Mouse (Mus musculus) stomach, postnatal 0 days (tissue): ENCODE data around the gene Ccdc60. TPM values are rescaled to one million over a fixed set of nuclear protein-coding genes. Genes with fewer than 3 reads are reported as not detected.
A peak's percentile ranks its signal among the peaks of the same experiment; 100 is the strongest.

Experiments
- ATAC-seq: fragments of 200-750 bp; cut with Nextera tagmentation; 2 replicates; pipeline ENCODE4 v1.8.0; 2017; ENCODE audit not compliant: low FRiP score, low TSS enrichment
- DNase-seq: peaks from one replicate; pipeline ENCODE4 v3.0.0-alpha.2; 2016; ENCODE audit warnings: low spot score
- H3K27ac ChIP-seq: fragments of 300-500 bp; sonication (generic); replicated peaks from 2 replicates; pipeline ENCODE4 v1.5.1; 2014; ENCODE audit warnings: mild to moderate bottlenecking, control low read depth
- H3K27me3 ChIP-seq: fragments of 300-500 bp; sonication (generic); 2 replicates; pipeline ENCODE4 v1.6.1; 2014; ENCODE audit warnings: low read length; ENCODE audit not compliant: control insufficient read depth, insufficient read depth
- H3K36me3 ChIP-seq: fragments of 300-500 bp; sonication (generic); 2 replicates; pipeline ENCODE4 v1.6.1; 2014; ENCODE audit warnings: low read length, mixed read lengths; ENCODE audit not compliant: control insufficient read depth, insufficient read depth
- H3K4me1 ChIP-seq: fragments of 300-500 bp; sonication (generic); replicated peaks from 2 replicates; pipeline ENCODE4 v1.6.1; 2014; ENCODE audit warnings: antibody characterized with exemption; ENCODE audit not compliant: control insufficient read depth, insufficient read depth
- H3K4me2 ChIP-seq: fragments of 300-500 bp; sonication (generic); replicated peaks from 2 replicates; pipeline ENCODE4 v1.6.1; 2014; ENCODE audit warnings: low read depth, mild to moderate bottlenecking, control low read depth, moderate library complexity
- H3K4me3 ChIP-seq: fragments of 300-500 bp; sonication (generic); 2 replicates; pipeline ENCODE4 v1.5.1; 2014; ENCODE audit warnings: low read depth, low read length, control low read depth
- H3K9ac ChIP-seq: fragments of 300-500 bp; sonication (generic); 2 replicates; pipeline ENCODE4 v1.6.1; 2014; ENCODE audit warnings: mild to moderate bottlenecking, low read length, control low read depth, mixed read lengths
- H3K9me3 ChIP-seq: fragments of 300-500 bp; sonication (generic); 2 replicates; pipeline ENCODE4 v1.6.1; 2016; ENCODE audit warnings: low read length; ENCODE audit not compliant: control insufficient read depth
- CTCF ChIP-seq: IDR thresholded peaks from 2 replicates; pipeline ENCODE4 v1.5.1; 2016; ENCODE audit warnings: antibody characterized with exemption, low read depth, mild to moderate bottlenecking, moderate library complexity
- EP300 ChIP-seq: optimal IDR thresholded peaks from 2 replicates; pipeline ENCODE3; 2016; ENCODE audit warnings: antibody characterized with exemption
- WGBS: fragments of 180-500 bp; shearing (Covaris S2); extraction: QIAGEN DNeasy Blood & Tissue Kit; methylation state at CpG from one replicate; pipeline ENCODE4 v1.1.7; 2014; 5-methylcytosine and 5-hydroxymethylcytosine counted together
- polyA plus RNA-seq: library from polyadenylated mRNA; unstranded; fragments of >200 nt; fragmentation: Nextera tagmentation; extraction: Ambion mirVana; gene quantifications from 2 replicates; pipeline ENCODE4 v1.2.1, GENCODE M21; 2015

The Ccdc60 gene
- polyA plus RNA-seq = 1.3 and 1.4 TPM in 2 replicates

DNA sequence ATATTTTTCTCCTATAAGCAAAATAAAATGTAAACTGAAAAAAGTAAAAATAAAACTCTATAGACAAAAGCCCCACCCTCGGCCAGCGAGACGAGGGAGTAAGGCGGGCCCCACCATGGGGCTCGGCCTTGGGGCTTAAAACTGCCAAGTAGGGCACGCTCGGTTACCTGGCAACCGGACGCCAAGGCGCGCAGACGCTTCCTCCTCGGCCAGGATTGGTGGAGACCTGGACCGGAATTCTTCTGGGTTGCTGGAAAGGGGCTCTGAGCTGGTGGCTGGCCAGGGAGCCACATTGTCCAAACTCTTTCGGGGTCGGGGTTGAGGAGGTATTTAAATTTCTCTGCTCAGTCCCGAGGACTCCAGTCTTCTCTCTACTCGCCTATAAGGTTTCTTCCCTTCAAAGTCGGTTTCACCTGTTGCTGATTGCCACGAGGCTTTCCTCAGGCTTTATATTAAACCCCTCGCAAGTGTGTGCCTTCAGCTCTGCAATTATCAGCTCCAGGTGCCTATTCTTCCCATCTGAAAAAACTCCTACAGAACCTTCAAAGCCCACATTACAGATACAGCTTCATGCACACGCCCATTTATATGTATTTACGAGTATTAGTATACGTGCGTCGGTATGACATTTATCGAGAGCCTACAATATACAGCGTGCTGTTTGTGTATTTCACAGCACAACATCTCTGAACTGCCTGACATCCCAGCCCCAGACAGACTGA, at the start of gene Ccdc60:
Ccdc60 (minus strand) TSS at position 137 of the 722 bp plus-strand sequence.
- H3K4me1 ChIP-seq = peaks cover 3% of the 10 kb centered on the region; the same call in 1 of the 2 replicates
- H3K4me3 ChIP-seq = peak within 1 kb of the TSS; percentile 17; the same call in 1 of the 2 replicates
- H3K27ac ChIP-seq = no peak within 1 kb of the TSS
- peak; percentile 51; the same call in 1 of the 2 replicates for ATAC-seq
- WGBS = 5% methylated on average over 28 of the region's 28 CpGs
- TF ChIP-seq EP300 = no peak
- TF ChIP-seq CTCF = no peak
- H3K9ac ChIP-seq = peak within 1 kb of the TSS; percentile 27; the same call in 1 of the 2 replicates
- peak within 1 kb of the TSS; percentile 52 for H3K4me2 ChIP-seq
- no peaks in the 10 kb centered on the region for H3K27me3 ChIP-seq
- H3K36me3 ChIP-seq = no peaks in the 10 kb centered on the region
- no peaks in the 10 kb centered on the region for H3K9me3 ChIP-seq
- DNase-seq = peak; percentile 55

DNA sequence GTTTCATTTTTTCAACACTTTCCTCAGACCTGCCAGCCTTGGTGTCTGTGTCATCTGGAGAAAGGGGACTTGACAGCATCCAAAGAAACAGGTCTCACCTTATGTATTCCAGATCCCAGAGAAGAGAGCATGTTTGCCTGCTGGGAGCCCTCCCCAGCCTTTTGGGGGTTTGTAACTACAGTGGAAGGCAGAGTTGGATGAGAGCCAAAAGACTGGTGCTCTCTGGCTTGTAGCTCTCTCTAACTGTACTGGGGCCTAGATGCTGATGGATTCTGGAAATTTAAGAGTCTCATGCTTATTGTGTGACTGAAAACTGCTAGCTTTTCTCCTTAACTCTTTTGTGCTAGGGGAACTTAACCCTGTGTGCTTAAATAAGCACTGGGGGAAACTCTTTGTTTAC, 47.4 kb upstream of the Ccdc60 start:
- Histone ChIP-seq H3K36me3 (no peaks in the 10 kb centered on the region), H3K4me2 (no peak overlapping the region), H3K9ac (no peak overlapping the region), H3K4me1 (no peaks in the 10 kb centered on the region), H3K9me3 (no peaks in the 10 kb centered on the region), H3K27me3 (no peaks in the 10 kb centered on the region), H3K4me3 (no peak overlapping the region), H3K27ac (no peak overlapping the region)
- DNase-seq (no peak), ATAC-seq (no peak)
- no peak for TF ChIP-seq CTCF

DNA sequence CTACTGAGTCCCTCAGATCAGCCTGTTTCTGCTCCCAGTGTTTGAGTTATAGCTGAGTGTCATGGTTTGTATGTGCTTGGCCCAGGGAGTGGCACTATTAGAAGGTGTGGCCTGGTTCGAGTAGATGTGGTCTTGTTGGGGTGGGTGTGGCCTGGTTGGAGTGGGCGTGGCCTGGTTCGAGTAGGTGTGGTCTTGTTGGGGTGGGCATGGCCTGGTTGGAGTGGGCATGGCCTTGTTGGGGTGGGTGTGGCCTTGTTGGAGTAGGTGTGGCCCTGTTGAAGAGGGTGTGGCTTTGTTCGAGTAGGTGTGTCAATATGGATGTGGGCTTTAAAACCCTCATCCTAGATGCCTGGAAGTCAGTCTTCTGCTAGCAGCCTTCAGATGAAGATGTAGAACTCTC, 40.1 kb upstream of the Ccdc60 start:
- no peak for ATAC-seq
- no peaks in the 10 kb centered on the region for H3K27me3 ChIP-seq
- no peaks in the 10 kb centered on the region for H3K4me1 ChIP-seq
- H3K4me3 ChIP-seq = no peak overlapping the region
- H3K9me3 ChIP-seq = no peaks in the 10 kb centered on the region
- no peaks in the 10 kb centered on the region for H3K36me3 ChIP-seq
- no peak for TF ChIP-seq EP300
- TF ChIP-seq CTCF = no peak
- no peak for DNase-seq
- WGBS = 87% methylated on average over 4 of the region's 4 CpGs
- no peak overlapping the region for H3K27ac ChIP-seq
- H3K9ac ChIP-seq = no peak overlapping the region
- H3K4me2 ChIP-seq = no peak overlapping the region

- H3K4me1 ChIP-seq = no peaks in the 10 kb centered on the region
- H3K27me3 ChIP-seq = no peaks in the 10 kb centered on the region
- ATAC-seq = no peak
- H3K36me3 ChIP-seq = no peaks in the 10 kb centered on the region
- no peak overlapping the region for H3K4me3 ChIP-seq
- no peak for DNase-seq
- H3K4me2 ChIP-seq = no peak overlapping the region
- WGBS = 41% methylated on average over 5 of the region's 5 CpGs
- TF ChIP-seq CTCF = no peak
- TF ChIP-seq EP300 = no peak
- no peak overlapping the region for H3K9ac ChIP-seq
- no peaks in the 10 kb centered on the region for H3K9me3 ChIP-seq
- no peak overlapping the region for H3K27ac ChIP-seq
These were observed 34.6 kb upstream of the Ccdc60 start for GRCm38 (mm10) chr5:116323401-116323800.

DNA sequence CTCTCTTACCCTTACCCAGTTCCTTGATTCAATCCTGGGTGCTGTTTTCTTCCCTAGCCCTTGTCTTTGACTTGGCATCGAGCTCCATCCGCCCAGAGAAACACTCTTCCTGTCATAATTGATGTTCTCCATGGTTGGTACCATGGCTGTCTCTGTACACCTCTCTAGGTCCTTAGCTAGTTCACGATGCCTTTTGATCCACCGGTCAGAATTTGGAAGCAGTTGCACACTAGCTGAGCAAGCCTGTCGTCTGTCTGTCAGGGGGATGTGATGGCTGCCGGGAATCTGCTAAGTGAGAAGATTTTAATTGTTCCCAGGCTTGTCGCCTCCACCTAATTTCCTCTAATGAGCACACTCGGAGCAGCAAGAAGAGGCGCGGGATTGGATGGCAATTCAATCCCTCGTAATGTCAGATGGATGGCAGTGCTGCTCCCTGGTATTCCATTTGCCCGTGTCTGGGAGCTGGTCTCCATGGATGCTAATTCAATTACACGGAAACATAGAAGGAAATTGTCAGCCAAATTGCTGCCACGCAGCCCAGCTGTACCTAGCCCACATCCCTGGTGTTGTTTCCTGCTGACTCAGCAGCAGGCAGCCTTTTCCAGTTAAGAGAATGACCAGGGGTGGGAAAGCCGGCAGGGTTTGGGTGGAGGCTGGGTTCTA, 33.7 kb upstream of the Ccdc60 start:
- Histone ChIP-seq H3K4me1 (no peaks in the 10 kb centered on the region), H3K4me2 (no peak overlapping the region), H3K9ac (no peak overlapping the region), H3K4me3 (no peak overlapping the region), H3K27ac (no peak overlapping the region), H3K9me3 (no peaks in the 10 kb centered on the region), H3K36me3 (no peaks in the 10 kb centered on the region), H3K27me3 (no peaks in the 10 kb centered on the region)
- ATAC-seq (no peak), DNase-seq (peak; percentile 15)
- 65% methylated on average over 15 of the region's 15 CpGs for WGBS
- TF ChIP-seq CTCF = no peak
- no peak for TF ChIP-seq EP300

DNA sequence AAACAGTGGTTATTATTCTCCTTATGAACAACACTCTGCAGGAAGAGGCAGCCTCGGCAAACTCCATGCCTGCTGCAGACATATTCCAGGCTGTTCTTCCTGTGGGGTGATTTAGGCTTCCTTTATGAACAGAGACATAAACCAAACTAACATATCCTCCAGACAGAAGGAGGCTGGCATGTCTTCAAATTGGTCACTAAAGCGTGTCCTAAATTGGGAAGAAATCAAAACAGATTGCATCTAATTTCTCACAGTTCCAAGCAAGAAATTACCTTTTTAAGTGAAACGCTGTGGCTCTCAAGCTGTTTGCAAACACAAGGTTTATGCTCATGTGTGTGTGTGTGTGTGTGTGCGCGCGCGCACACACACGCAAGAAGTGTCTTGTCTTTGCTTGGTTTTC, 24.9 kb upstream of the Ccdc60 start:
- no peak overlapping the region for H3K27ac ChIP-seq
- no peak overlapping the region for H3K4me2 ChIP-seq
- ATAC-seq = no peak
- H3K4me3 ChIP-seq = no peak overlapping the region
- DNase-seq = no peak
- no peaks in the 10 kb centered on the region for H3K36me3 ChIP-seq
- no peak for TF ChIP-seq CTCF
- no peak for TF ChIP-seq EP300
- H3K9me3 ChIP-seq = no peaks in the 10 kb centered on the region
- 84% methylated on average over 8 of the region's 8 CpGs for WGBS
- no peak overlapping the region for H3K9ac ChIP-seq
- H3K27me3 ChIP-seq = no peaks in the 10 kb centered on the region
- H3K4me1 ChIP-seq = no peaks in the 10 kb centered on the region
